Mouse (Mus musculus) forebrain, embryonic 11.5 days (tissue): Measurements from ENCODE around the gene St6gal1. TPM values are rescaled to one million over a fixed set of nuclear protein-coding genes. Genes with fewer than 3 reads are reported as not detected.

Experiments used
- ATAC-seq: fragments of 200-750 bp; cut with Nextera tagmentation; replicated peaks from 2 replicates; pipeline ENCODE4 v1.8.0; 2017; ENCODE audit warnings: moderate TSS enrichment; ENCODE audit not compliant: low FRiP score
- DNase-seq: peaks from one replicate; pipeline ENCODE4 v3.0.0-alpha.2; 2017; ENCODE audit warnings: low spot score
- H3K27ac ChIP-seq: fragments of 300-500 bp; sonication (generic); 2 replicates; pipeline ENCODE4 v1.5.1; 2014; ENCODE audit warnings: low read depth, low read length
- H3K27me3 ChIP-seq: fragments of 300-500 bp; sonication (generic); 2 replicates; pipeline ENCODE4 v1.6.1; 2014; ENCODE audit warnings: mild to moderate bottlenecking, low read length, mixed read lengths; ENCODE audit not compliant: control insufficient read depth, insufficient read depth
- H3K36me3 ChIP-seq: fragments of 300-500 bp; sonication (generic); 2 replicates; pipeline ENCODE4 v1.6.1; 2014; ENCODE audit warnings: mild to moderate bottlenecking, low read length, moderate library complexity, mixed read lengths; ENCODE audit not compliant: control insufficient read depth, insufficient read depth
- H3K4me1 ChIP-seq: fragments of 300-500 bp; sonication (generic); replicated peaks from 2 replicates; pipeline ENCODE4 v1.6.1; 2014; ENCODE audit warnings: low read length, mixed read lengths; ENCODE audit not compliant: control insufficient read depth, insufficient read depth
- H3K4me2 ChIP-seq: fragments of 300-500 bp; sonication (generic); 2 replicates; pipeline ENCODE4 v1.6.1; 2014; ENCODE audit warnings: low read depth, mild to moderate bottlenecking, low read length, moderate library complexity, mixed read lengths; ENCODE audit not compliant: severe bottlenecking
- H3K4me3 ChIP-seq: fragments of 300-500 bp; sonication (generic); 2 replicates; pipeline ENCODE4 v1.5.1; 2014; ENCODE audit warnings: low read depth, low read length
- H3K9ac ChIP-seq: fragments of 300-500 bp; sonication (generic); 2 replicates; pipeline ENCODE4 v1.6.1; 2014; ENCODE audit warnings: low read length
- H3K9me3 ChIP-seq: fragments of 300-500 bp; sonication (generic); 2 replicates; pipeline ENCODE4 v1.6.1; 2016; ENCODE audit warnings: low read length, mixed read lengths; ENCODE audit not compliant: control insufficient read depth
- WGBS: fragments of 180-500 bp; shearing (Covaris S2); extraction: QIAGEN DNeasy Blood & Tissue Kit; methylation state at CpG from one replicate; pipeline ENCODE4 v1.1.7; 2014; 5-methylcytosine and 5-hydroxymethylcytosine counted together
- polyA plus RNA-seq: library from polyadenylated mRNA; unstranded; fragments of >200 nt; fragmentation: Nextera tagmentation; extraction: Ambion mirVana; gene quantifications from 2 replicates; pipeline ENCODE4 v1.2.1, GENCODE M21; 2014

Gene St6gal1
- polyA plus RNA-seq, 1 experiment from 2014 or later: 24.7 TPM

GRCm38 (mm10) chr16:23327266-23327665, 102.7 kb downstream of the St6gal1 start:
- Histone ChIP-seq H3K9ac (no peak overlapping the region), H3K4me3 (no peak overlapping the region), H3K27me3 (no peaks in the 10 kb centered on the region), H3K4me2 (no peak overlapping the region), H3K4me1 (no peaks in the 10 kb centered on the region), H3K36me3 (no peaks in the 10 kb centered on the region), H3K27ac (no peak overlapping the region), H3K9me3 (no peaks in the 10 kb centered on the region)
- ATAC-seq (no peak), DNase-seq (no peak)
- WGBS: 95% methylated on average over 7 of the region's 7 CpGs

GRCm38 (mm10) chr16:23328201-23328600, 103.7 kb downstream of the St6gal1 start:
- Histone ChIP-seq H3K27me3 (no peaks in the 10 kb centered on the region), H3K4me1 (no peaks in the 10 kb centered on the region), H3K4me2 (no peak overlapping the region), H3K9ac (no peak overlapping the region), H3K9me3 (no peaks in the 10 kb centered on the region), H3K4me3 (no peak overlapping the region), H3K36me3 (no peaks in the 10 kb centered on the region), H3K27ac (no peak overlapping the region)
- DNase-seq (no peak), ATAC-seq (no peak)
- WGBS: 93% methylated on average over 7 of the region's 7 CpGs

- no peaks in the 10 kb centered on the region for H3K9me3 ChIP-seq
- DNase-seq (no peak), ATAC-seq (no peak)
- H3K9ac ChIP-seq: no peak overlapping the region
- no peaks in the 10 kb centered on the region for H3K27me3 ChIP-seq
- no peak overlapping the region for H3K4me2 ChIP-seq
- no peak overlapping the region for H3K4me3 ChIP-seq
- no peaks in the 10 kb centered on the region for H3K4me1 ChIP-seq
- H3K36me3 ChIP-seq: no peaks in the 10 kb centered on the region
- WGBS: 85% methylated on average over 2 of the region's 2 CpGs
- no peak overlapping the region for H3K27ac ChIP-seq
These were observed 107.6 kb downstream of the St6gal1 start for GRCm38 (mm10) chr16:23332136-23332535.

- Histone ChIP-seq H3K4me1 (no peaks in the 10 kb centered on the region), H3K4me3 (no peak overlapping the region), H3K9ac (no peak overlapping the region), H3K27ac (no peak overlapping the region), H3K36me3 (no peaks in the 10 kb centered on the region), H3K9me3 (no peaks in the 10 kb centered on the region), H3K4me2 (no peak overlapping the region), H3K27me3 (no peaks in the 10 kb centered on the region)
- DNase-seq: no peak
- no peak for ATAC-seq
- 94% methylated on average over 6 of the region's 6 CpGs for WGBS
These were observed 108.1 kb downstream of the St6gal1 start for GRCm38 (mm10) chr16:23332686-23333085.

- H3K36me3 ChIP-seq: no peaks in the 10 kb centered on the region
- no peak overlapping the region for H3K4me2 ChIP-seq
- H3K4me1 ChIP-seq: no peaks in the 10 kb centered on the region
- no peak overlapping the region for H3K9ac ChIP-seq
- WGBS: 81% methylated on average over 6 of the region's 6 CpGs
- H3K27me3 ChIP-seq: no peaks in the 10 kb centered on the region
- DNase-seq: no peak
- H3K9me3 ChIP-seq: no peaks in the 10 kb centered on the region
- ATAC-seq: no peak
- no peak overlapping the region for H3K27ac ChIP-seq
- H3K4me3 ChIP-seq: no peak overlapping the region
These were observed 109.5 kb downstream of the St6gal1 start for GRCm38 (mm10) chr16:23333875-23334551.

GRCm38 (mm10) chr16:23337317-23337716, 112.8 kb downstream of the St6gal1 start:
- Histone ChIP-seq H3K9me3 (no peaks in the 10 kb centered on the region), H3K27me3 (no peaks in the 10 kb centered on the region), H3K4me3 (no peak overlapping the region), H3K4me1 (no peaks in the 10 kb centered on the region), H3K36me3 (no peaks in the 10 kb centered on the region), H3K27ac (no peak overlapping the region), H3K9ac (no peak overlapping the region), H3K4me2 (no peak overlapping the region)
- WGBS: 79% methylated on average over 4 of the region's 4 CpGs
- ATAC-seq: no peak
- no peak for DNase-seq

GRCm38 (mm10) chr16:23341254-23341653, 116.7 kb downstream of the St6gal1 start:
- no peak overlapping the region for H3K27ac ChIP-seq
- H3K9ac ChIP-seq: no peak overlapping the region
- no peaks in the 10 kb centered on the region; the same call in 1 of the 2 replicates for H3K9me3 ChIP-seq
- no peaks in the 10 kb centered on the region for H3K4me1 ChIP-seq
- H3K27me3 ChIP-seq: no peaks in the 10 kb centered on the region
- no peak for DNase-seq
- no peak for ATAC-seq
- no peak overlapping the region for H3K4me2 ChIP-seq
- no peaks in the 10 kb centered on the region for H3K36me3 ChIP-seq
- WGBS: 96% methylated on average over 2 of the region's 2 CpGs
- H3K4me3 ChIP-seq: no peak overlapping the region

GRCm38 (mm10) chr16:23350802-23351201, 126.3 kb downstream of the St6gal1 start:
- ATAC-seq (peak; percentile 49; the same call in 1 of the 2 replicates), DNase-seq (no peak)
- 31% methylated on average over 2 of the region's 2 CpGs for WGBS
- Histone ChIP-seq H3K4me3 (no peak overlapping the region), H3K9ac (no peak overlapping the region), H3K36me3 (no peaks in the 10 kb centered on the region), H3K27ac (no peak overlapping the region), H3K27me3 (no peaks in the 10 kb centered on the region), H3K4me1 (no peaks in the 10 kb centered on the region), H3K4me2 (no peak overlapping the region), H3K9me3 (no peaks in the 10 kb centered on the region)

- Histone ChIP-seq H3K36me3 (no peaks in the 10 kb centered on the region), H3K4me3 (no peak overlapping the region), H3K9me3 (no peaks in the 10 kb centered on the region), H3K27ac (no peak overlapping the region), H3K9ac (no peak overlapping the region), H3K4me2 (no peak overlapping the region), H3K27me3 (no peaks in the 10 kb centered on the region), H3K4me1 (no peaks in the 10 kb centered on the region)
- DNase-seq (no peak), ATAC-seq (no peak)
- WGBS: 90% methylated on average over 4 of the region's 4 CpGs
These were observed 136.5 kb downstream of the St6gal1 start for GRCm38 (mm10) chr16:23361031-23361430.
